Mouse (Mus musculus): Measurements from ENCODE around the gene Shld2. TPM values are rescaled to one million over a fixed set of nuclear protein-coding genes. Genes with fewer than 3 reads are reported as not detected.

Gene Shld2
- polyA plus RNA-seq, 1 experiment from 2014 or later: 10.2 TPM

- no peaks in the 10 kb centered on the region for H3K9me3 ChIP-seq (replicated peaks)
- H3K27ac ChIP-seq: no peak overlapping the region
- H3K27me3 ChIP-seq: no peaks in the 10 kb centered on the region
- 64% methylated on average over 12 of the region's 12 CpGs for WGBS
- H3K4me3 ChIP-seq: no peak overlapping the region
- no peak overlapping the region for H3K4me2 ChIP-seq
- no peak overlapping the region for H3K9ac ChIP-seq
- H3K36me3 ChIP-seq (ENCODE audit: poor library complexity, severe bottlenecking): peaks cover 33% of the 10 kb centered on the region
- ATAC-seq: peak; percentile 36; the same call in 1 of the 2 replicates
- H3K4me1 ChIP-seq: no peaks in the 10 kb centered on the region
Measured at GRCm38 (mm10) chr14:34345771-34346566, 35.7 kb upstream of the Shld2 start.

GRCm38 (mm10) chr14:34344361-34344760 lies 34.1 kb upstream of the Shld2 start:
- Histone ChIP-seq H3K4me2 (no peak overlapping the region), H3K36me3 (ENCODE audit: poor library complexity, severe bottlenecking) (peaks cover 46% of the 10 kb centered on the region), H3K4me3 (no peak overlapping the region), H3K9me3 (replicated peaks) (no peaks in the 10 kb centered on the region), H3K4me1 (no peaks in the 10 kb centered on the region), H3K27ac (no peak overlapping the region), H3K9ac (no peak overlapping the region), H3K27me3 (no peaks in the 10 kb centered on the region)
- ATAC-seq: no peak
- WGBS: 81% methylated on average over 5 of the region's 5 CpGs

- H3K27ac ChIP-seq: no peak overlapping the region
- WGBS: 94% methylated on average over 4 of the region's 4 CpGs
- H3K9ac ChIP-seq: no peak overlapping the region
- H3K36me3 ChIP-seq (ENCODE audit: poor library complexity, severe bottlenecking): peaks cover 53% of the 10 kb centered on the region
- no peak overlapping the region for H3K4me2 ChIP-seq
- no peak for ATAC-seq
- H3K27me3 ChIP-seq: no peaks in the 10 kb centered on the region
- H3K4me1 ChIP-seq: no peaks in the 10 kb centered on the region
- no peaks in the 10 kb centered on the region for H3K9me3 ChIP-seq (replicated peaks)
- H3K4me3 ChIP-seq: no peak overlapping the region
Measured at GRCm38 (mm10) chr14:34343078-34343477, 32.8 kb upstream of the Shld2 start.

- Histone ChIP-seq H3K36me3 (ENCODE audit: poor library complexity, severe bottlenecking) (peaks cover 64% of the 10 kb centered on the region), H3K27me3 (no peaks in the 10 kb centered on the region), H3K4me1 (no peaks in the 10 kb centered on the region), H3K4me3 (no peak overlapping the region), H3K9me3 (replicated peaks) (no peaks in the 10 kb centered on the region), H3K27ac (no peak overlapping the region), H3K4me2 (no peak overlapping the region), H3K9ac (no peak overlapping the region)
- WGBS: 90% methylated on average over 4 of the region's 4 CpGs
- no peak for ATAC-seq
Measured at GRCm38 (mm10) chr14:34341993-34342392, 31.7 kb upstream of the Shld2 start.

- ATAC-seq: no peak
- 46% methylated on average over 1 of the region's 1 CpGs for WGBS
- no peaks in the 10 kb centered on the region for H3K4me1 ChIP-seq
Measured at GRCm38 (mm10) chr14:34339446-34339845, 29.2 kb upstream of the Shld2 start.

GRCm38 (mm10) chr14:34332476-34332875 lies 22.2 kb upstream of the Shld2 start:
- Histone ChIP-seq H3K4me1 (peaks cover 6% of the 10 kb centered on the region), H3K36me3 (ENCODE audit: poor library complexity, severe bottlenecking) (peaks cover 75% of the 10 kb centered on the region), H3K27ac (peak overlapping the region; percentile 48), H3K4me2 (no peak overlapping the region), H3K27me3 (no peaks in the 10 kb centered on the region), H3K9ac (no peak overlapping the region), H3K9me3 (replicated peaks) (no peaks in the 10 kb centered on the region), H3K4me3 (no peak overlapping the region)
- WGBS: 79% methylated on average over 5 of the region's 5 CpGs
- ATAC-seq: peak; percentile 85

More at GRCm38 (mm10) chr14:34339446-34339845, 29.2 kb upstream of the Shld2 start:
- Histone ChIP-seq H3K9me3 (replicated peaks) (no peaks in the 10 kb centered on the region), H3K36me3 (ENCODE audit: poor library complexity, severe bottlenecking) (peaks cover 88% of the 10 kb centered on the region), H3K9ac (no peak overlapping the region), H3K4me2 (no peak overlapping the region), H3K4me3 (no peak overlapping the region), H3K27me3 (no peaks in the 10 kb centered on the region), H3K27ac (no peak overlapping the region; the same call in 1 of the 2 replicates)

GRCm38 (mm10) chr14:34331886-34332285 lies 21.6 kb upstream of the Shld2 start:
- no peak overlapping the region for H3K9ac ChIP-seq
- H3K36me3 ChIP-seq (ENCODE audit: poor library complexity, severe bottlenecking): peaks cover 69% of the 10 kb centered on the region
- no peaks in the 10 kb centered on the region for H3K27me3 ChIP-seq
- ATAC-seq: peak; percentile 60
- H3K9me3 ChIP-seq (replicated peaks): no peaks in the 10 kb centered on the region
- no peak overlapping the region for H3K27ac ChIP-seq
- H3K4me1 ChIP-seq: peaks cover 6% of the 10 kb centered on the region
- WGBS: 61% methylated on average over 3 of the region's 3 CpGs
- H3K4me3 ChIP-seq: no peak overlapping the region
- no peak overlapping the region for H3K4me2 ChIP-seq

GRCm38 (mm10) chr14:34330657-34331158 lies 20.4 kb upstream of the Shld2 start:
- ATAC-seq: peak; percentile 50; the same call in 1 of the 2 replicates
- 84% methylated on average over 9 of the region's 9 CpGs for WGBS
- H3K36me3 ChIP-seq (ENCODE audit: poor library complexity, severe bottlenecking): peaks cover 69% of the 10 kb centered on the region

GRCm38 (mm10) chr14:34327618-34328017 lies 17.3 kb upstream of the Shld2 start:
- Histone ChIP-seq H3K27ac (no peak overlapping the region), H3K27me3 (no peaks in the 10 kb centered on the region), H3K36me3 (ENCODE audit: poor library complexity, severe bottlenecking) (peaks cover 67% of the 10 kb centered on the region), H3K4me1 (peaks cover 6% of the 10 kb centered on the region), H3K9ac (no peak overlapping the region), H3K4me2 (no peak overlapping the region), H3K4me3 (no peak overlapping the region), H3K9me3 (replicated peaks) (no peaks in the 10 kb centered on the region)
- 93% methylated on average over 1 of the region's 1 CpGs for whole genome bisulfite sequencing
- ATAC-seq: no peak

More at GRCm38 (mm10) chr14:34330657-34331158, 20.4 kb upstream of the Shld2 start:
- Histone ChIP-seq H3K27ac (no peak overlapping the region), H3K27me3 (no peaks in the 10 kb centered on the region), H3K4me3 (no peak overlapping the region), H3K9ac (no peak overlapping the region), H3K4me1 (peaks cover 6% of the 10 kb centered on the region), H3K4me2 (no peak overlapping the region), H3K9me3 (replicated peaks) (no peaks in the 10 kb centered on the region)

- Histone ChIP-seq H3K9me3 (replicated peaks) (no peaks in the 10 kb centered on the region), H3K36me3 (ENCODE audit: poor library complexity, severe bottlenecking) (peaks cover 65% of the 10 kb centered on the region), H3K4me1 (peaks cover 2% of the 10 kb centered on the region; the same call in 1 of the 2 replicates), H3K27me3 (no peaks in the 10 kb centered on the region), H3K4me3 (no peak overlapping the region), H3K27ac (no peak overlapping the region), H3K4me2 (no peak overlapping the region), H3K9ac (no peak overlapping the region)
- WGBS: 94% methylated on average over 3 of the region's 3 CpGs
- ATAC-seq: no peak
Measured at GRCm38 (mm10) chr14:34326606-34327005, 16.3 kb upstream of the Shld2 start.

- peaks cover 58% of the 10 kb centered on the region for H3K36me3 ChIP-seq (ENCODE audit: poor library complexity, severe bottlenecking)
- no peak overlapping the region for H3K9ac ChIP-seq
- WGBS: 98% methylated on average over 5 of the region's 5 CpGs
- ATAC-seq: no peak
- no peaks in the 10 kb centered on the region for H3K9me3 ChIP-seq (replicated peaks)
- no peaks in the 10 kb centered on the region for H3K27me3 ChIP-seq
- no peak overlapping the region for H3K27ac ChIP-seq
- no peak overlapping the region for H3K4me3 ChIP-seq
- H3K4me2 ChIP-seq: no peak overlapping the region
- H3K4me1 ChIP-seq: no peaks in the 10 kb centered on the region
Measured at GRCm38 (mm10) chr14:34323576-34324085, 13.3 kb upstream of the Shld2 start.

GRCm38 (mm10) chr14:34318113-34318512 lies 7.8 kb upstream of the Shld2 start:
- H3K4me1 ChIP-seq: peaks cover 14% of the 10 kb centered on the region
- H3K4me2 ChIP-seq: no peak overlapping the region
- no peak overlapping the region for H3K27ac ChIP-seq
- H3K27me3 ChIP-seq: no peaks in the 10 kb centered on the region
- H3K4me3 ChIP-seq: no peak overlapping the region
- no peak overlapping the region for H3K9ac ChIP-seq
- H3K9me3 ChIP-seq (replicated peaks): no peaks in the 10 kb centered on the region
- peaks cover 27% of the 10 kb centered on the region for H3K36me3 ChIP-seq (ENCODE audit: poor library complexity, severe bottlenecking)
- ATAC-seq: no peak
